Mouse (Mus musculus) forebrain, embryonic 11.5 days (tissue): ENCODE data around the gene Zfp53. TPM values are rescaled to one million over a fixed set of nuclear protein-coding genes. Genes with fewer than 3 reads are reported as not detected.

ENCODE experiments used
- ATAC-seq: fragments of 200-750 bp; cut with Nextera tagmentation; replicated peaks from 2 replicates; pipeline ENCODE4 v1.8.0; 2017; ENCODE audit warnings: moderate TSS enrichment; ENCODE audit not compliant: low FRiP score
- DNase-seq: peaks from one replicate; pipeline ENCODE4 v3.0.0-alpha.2; 2017; ENCODE audit warnings: low spot score
- H3K27ac ChIP-seq: fragments of 300-500 bp; sonication (generic); 2 replicates; pipeline ENCODE4 v1.5.1; 2014; ENCODE audit warnings: low read depth, low read length
- H3K27me3 ChIP-seq: fragments of 300-500 bp; sonication (generic); 2 replicates; pipeline ENCODE4 v1.6.1; 2014; ENCODE audit warnings: mild to moderate bottlenecking, low read length, mixed read lengths; ENCODE audit not compliant: control insufficient read depth, insufficient read depth
- H3K36me3 ChIP-seq: fragments of 300-500 bp; sonication (generic); 2 replicates; pipeline ENCODE4 v1.6.1; 2014; ENCODE audit warnings: mild to moderate bottlenecking, low read length, moderate library complexity, mixed read lengths; ENCODE audit not compliant: control insufficient read depth, insufficient read depth
- H3K4me1 ChIP-seq: fragments of 300-500 bp; sonication (generic); replicated peaks from 2 replicates; pipeline ENCODE4 v1.6.1; 2014; ENCODE audit warnings: low read length, mixed read lengths; ENCODE audit not compliant: control insufficient read depth, insufficient read depth
- H3K4me2 ChIP-seq: fragments of 300-500 bp; sonication (generic); 2 replicates; pipeline ENCODE4 v1.6.1; 2014; ENCODE audit warnings: low read depth, mild to moderate bottlenecking, low read length, moderate library complexity, mixed read lengths; ENCODE audit not compliant: severe bottlenecking
- H3K4me3 ChIP-seq: fragments of 300-500 bp; sonication (generic); 2 replicates; pipeline ENCODE4 v1.5.1; 2014; ENCODE audit warnings: low read depth, low read length
- H3K9ac ChIP-seq: fragments of 300-500 bp; sonication (generic); 2 replicates; pipeline ENCODE4 v1.6.1; 2014; ENCODE audit warnings: low read length
- H3K9me3 ChIP-seq: fragments of 300-500 bp; sonication (generic); 2 replicates; pipeline ENCODE4 v1.6.1; 2016; ENCODE audit warnings: low read length, mixed read lengths; ENCODE audit not compliant: control insufficient read depth
- WGBS: fragments of 180-500 bp; shearing (Covaris S2); extraction: QIAGEN DNeasy Blood & Tissue Kit; methylation state at CpG from one replicate; pipeline ENCODE4 v1.1.7; 2014; 5-methylcytosine and 5-hydroxymethylcytosine counted together
- polyA plus RNA-seq: library from polyadenylated mRNA; unstranded; fragments of >200 nt; fragmentation: Nextera tagmentation; extraction: Ambion mirVana; gene quantifications from 2 replicates; pipeline ENCODE4 v1.2.1, GENCODE M21; 2014

Zfp53 gene
- polyA plus RNA-seq, 1 experiment from 2014 or later: 9.6 TPM

DNA sequence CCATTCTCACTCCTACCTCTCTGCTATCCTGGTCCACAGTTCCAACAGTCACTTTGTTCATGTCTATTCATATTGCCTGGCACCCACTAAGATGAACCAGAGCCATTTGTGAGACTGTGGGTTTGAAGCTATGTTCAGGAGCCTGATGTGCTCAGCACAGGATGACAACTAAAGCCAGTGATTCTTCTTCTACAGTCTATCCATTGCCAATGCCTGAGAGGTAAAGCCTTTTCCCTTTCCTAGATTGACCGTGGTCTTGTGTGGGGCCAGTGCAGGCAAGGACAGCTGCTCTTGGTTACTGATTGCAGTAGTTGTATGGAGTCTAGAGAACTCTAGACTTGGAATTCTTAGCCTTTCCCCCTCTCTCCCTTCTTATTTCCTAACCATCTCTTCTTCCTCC, 45.2 kb downstream of the Zfp53 start:
- no peaks in the 10 kb centered on the region for H3K27me3 ChIP-seq
- no peaks in the 10 kb centered on the region for H3K36me3 ChIP-seq
- H3K4me1 ChIP-seq: peaks cover 7% of the 10 kb centered on the region; the same call in 1 of the 2 replicates
- WGBS: 90% methylated on average over 1 of the region's 1 CpGs
- H3K9ac ChIP-seq: no peak overlapping the region
- H3K9me3 ChIP-seq: no peaks in the 10 kb centered on the region
- DNase-seq: no peak
- no peak overlapping the region for H3K27ac ChIP-seq
- no peak for ATAC-seq
- H3K4me3 ChIP-seq: no peak overlapping the region
- H3K4me2 ChIP-seq: no peak overlapping the region

DNA sequence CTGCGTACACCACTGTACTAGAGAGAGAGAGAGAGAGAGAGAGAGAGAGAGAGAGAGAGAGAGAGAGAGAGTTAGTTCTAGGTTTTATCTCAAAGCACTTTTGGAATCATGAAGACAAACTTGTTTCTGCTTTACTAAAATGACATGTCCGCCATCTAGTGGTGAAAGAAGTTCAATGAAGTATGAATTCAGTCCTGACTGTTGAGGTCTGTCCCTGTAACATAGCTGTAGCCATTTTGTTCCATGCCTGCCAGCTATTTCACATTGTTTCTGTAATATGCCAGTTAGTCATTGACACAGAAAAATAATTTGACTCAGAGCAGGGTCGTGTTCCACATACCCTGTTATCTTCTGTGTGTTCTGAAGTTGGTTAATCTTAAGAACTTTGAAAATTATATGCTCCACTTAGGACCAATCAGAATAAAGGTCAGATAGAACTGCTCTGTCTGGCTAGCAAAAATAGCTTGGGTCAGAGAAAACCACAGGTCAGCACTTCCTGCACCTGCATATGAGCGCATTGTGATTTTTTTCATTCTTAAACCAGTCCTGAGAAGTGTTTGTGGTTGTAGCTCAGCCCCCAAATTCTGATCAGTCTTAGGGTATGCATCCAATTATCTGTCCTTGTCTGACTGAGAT, 45.8 kb downstream of the Zfp53 start:
- Histone ChIP-seq H3K36me3 (no peaks in the 10 kb centered on the region), H3K9me3 (no peaks in the 10 kb centered on the region), H3K27ac (no peak overlapping the region), H3K4me2 (no peak overlapping the region), H3K4me1 (peaks cover 7% of the 10 kb centered on the region; the same call in 1 of the 2 replicates), H3K9ac (no peak overlapping the region), H3K4me3 (no peak overlapping the region), H3K27me3 (no peaks in the 10 kb centered on the region)
- DNase-seq (no peak), ATAC-seq (peak; percentile 17)
- 22% methylated on average over 4 of the region's 4 CpGs for WGBS

DNA sequence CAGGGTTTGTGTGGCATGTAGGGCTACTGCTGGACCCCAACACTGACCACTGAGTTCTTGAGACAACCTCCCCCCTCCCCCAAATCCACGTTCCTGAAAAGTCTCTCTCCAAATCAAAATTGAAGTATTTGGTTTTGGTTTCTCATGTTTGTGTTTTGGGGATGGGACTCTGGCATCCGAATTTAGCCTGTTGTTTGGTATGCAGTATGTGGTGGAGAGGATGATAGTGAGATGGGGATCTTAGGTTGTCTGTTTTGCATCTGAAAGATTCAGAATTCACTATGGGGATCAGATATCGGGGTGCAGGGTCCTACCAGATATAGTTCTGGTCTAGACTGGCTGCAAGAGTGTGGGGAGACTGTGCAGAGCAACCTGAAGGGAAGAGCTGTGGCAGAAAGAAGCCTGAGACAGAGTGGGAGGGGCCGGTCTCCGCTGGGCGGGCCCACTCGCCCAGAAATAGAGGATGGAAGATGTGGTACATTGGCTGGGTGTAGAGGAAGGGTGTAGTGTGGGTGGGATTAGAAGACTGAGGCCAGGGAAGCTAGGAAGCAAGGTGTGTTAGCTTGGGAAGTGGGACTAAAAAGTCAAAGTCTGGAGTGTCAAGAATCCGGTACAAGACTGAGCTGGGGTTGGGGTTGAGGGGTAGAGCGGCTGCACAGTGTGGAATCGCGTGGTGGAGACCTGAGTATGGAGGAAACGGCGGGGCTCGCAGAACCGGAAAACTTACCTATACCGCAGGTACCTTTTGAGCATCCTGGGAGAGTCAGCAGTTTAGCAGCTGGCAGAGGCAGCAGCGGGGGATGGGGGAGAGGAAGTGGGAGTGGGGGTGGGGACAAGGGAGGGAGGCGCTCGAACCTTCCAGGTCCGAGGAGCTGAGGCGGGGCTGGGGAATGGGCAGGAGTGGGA, 46.6 kb downstream of the Zfp53 start, which contains the start of gene Zfp52:
Gene Zfp52, plus strand, starts transcription at position 444 of the 906 bp plus-strand sequence.
- peak; percentile 62 for ATAC-seq
- no peak within 1 kb of the TSS for H3K27ac ChIP-seq
- H3K36me3 ChIP-seq: no peaks in the 10 kb centered on the region
- H3K9me3 ChIP-seq: no peaks in the 10 kb centered on the region
- peak within 1 kb of the TSS; percentile 56 for H3K9ac ChIP-seq
- 3% methylated on average over 21 of the region's 21 CpGs for WGBS
- peak; percentile 66 for DNase-seq
- H3K27me3 ChIP-seq: no peaks in the 10 kb centered on the region
- peaks cover 7% of the 10 kb centered on the region; the same call in 1 of the 2 replicates for H3K4me1 ChIP-seq
- H3K4me3 ChIP-seq: peak within 1 kb of the TSS; percentile 41
- H3K4me2 ChIP-seq: peak within 1 kb of the TSS; percentile 65

DNA sequence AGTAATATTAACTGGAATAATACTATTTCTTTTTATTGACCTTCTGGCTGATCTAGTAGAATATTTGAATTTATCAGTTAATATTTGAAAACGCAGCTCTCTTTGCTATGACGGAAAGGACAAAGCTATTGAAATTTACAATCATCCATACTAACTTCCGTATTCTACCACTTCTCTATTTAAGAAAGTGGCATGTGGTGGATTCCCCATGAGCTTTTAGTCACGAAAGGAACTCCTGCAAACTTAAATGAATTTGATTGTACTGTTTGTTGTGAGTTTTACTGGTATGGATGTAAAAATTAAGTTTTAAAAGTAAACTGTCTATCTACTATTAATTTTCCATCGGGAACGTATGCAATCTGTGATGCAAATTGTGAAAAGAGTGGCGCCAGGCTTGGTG, 47.3 kb downstream of the Zfp53 start:
- H3K9ac ChIP-seq: peak overlapping the region; percentile 56
- 38% methylated on average over 7 of the region's 7 CpGs for WGBS

DNA sequence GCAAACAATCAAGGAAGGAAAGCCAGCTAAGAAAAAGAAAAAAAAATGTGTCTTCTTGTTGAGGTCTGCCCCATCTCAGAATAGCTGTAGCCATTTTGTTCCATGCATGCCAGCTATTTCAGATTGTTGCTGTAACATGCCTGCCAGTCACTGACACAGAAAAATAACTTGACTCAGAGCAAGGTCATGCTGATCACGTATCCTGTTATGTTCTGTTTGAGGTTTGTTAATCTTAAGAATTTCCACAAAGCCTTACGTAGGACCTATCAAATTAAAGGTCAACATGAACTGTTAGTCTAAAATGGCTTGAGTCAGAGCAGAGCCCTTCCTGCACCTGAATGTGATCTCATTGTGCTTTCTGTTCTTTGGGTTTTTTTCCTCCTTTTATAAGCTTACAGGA, 47.9 kb downstream of the Zfp53 start:
- peaks cover 7% of the 10 kb centered on the region; the same call in 1 of the 2 replicates for H3K4me1 ChIP-seq
- DNase-seq (no peak), ATAC-seq (no peak)
- no peaks in the 10 kb centered on the region for H3K36me3 ChIP-seq
- H3K9ac ChIP-seq: no peak overlapping the region
- H3K27ac ChIP-seq: no peak overlapping the region
- H3K27me3 ChIP-seq: no peaks in the 10 kb centered on the region
- H3K9me3 ChIP-seq: no peaks in the 10 kb centered on the region
- WGBS: 83% methylated on average over 2 of the region's 2 CpGs
- H3K4me2 ChIP-seq: no peak overlapping the region
- no peak overlapping the region for H3K4me3 ChIP-seq

More for the DNA sequence above, 47.3 kb downstream of the Zfp53 start:
- DNase-seq (no peak), ATAC-seq (no peak)
- H3K4me2 ChIP-seq: peak overlapping the region; percentile 65; the same call in 1 of the 2 replicates
- H3K9me3 ChIP-seq: no peaks in the 10 kb centered on the region
- H3K36me3 ChIP-seq: no peaks in the 10 kb centered on the region
- peak overlapping the region; percentile 41; the same call in 1 of the 2 replicates for H3K4me3 ChIP-seq
- H3K4me1 ChIP-seq: peaks cover 7% of the 10 kb centered on the region; the same call in 1 of the 2 replicates
- no peak overlapping the region for H3K27ac ChIP-seq
- no peaks in the 10 kb centered on the region for H3K27me3 ChIP-seq

DNA sequence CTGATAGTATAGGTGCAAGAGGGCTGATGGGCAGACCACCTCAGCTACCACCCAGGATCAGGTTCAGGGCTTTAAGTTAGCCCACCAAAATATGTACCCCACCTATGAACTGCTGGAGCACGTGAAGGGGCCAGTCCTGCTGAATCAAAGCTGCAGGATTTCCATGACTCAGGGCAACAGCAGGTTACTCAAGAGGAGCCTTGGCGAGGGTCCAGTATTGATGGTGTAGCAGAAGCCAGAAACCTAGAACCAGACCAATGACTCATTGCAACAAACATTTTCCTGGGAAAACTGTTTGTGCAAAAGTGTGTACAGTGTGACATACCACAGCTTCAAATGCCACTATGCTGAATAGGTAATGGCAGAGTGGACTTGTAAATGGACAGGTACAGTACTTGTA, 69.0 kb downstream of the Zfp53 start:
- Histone ChIP-seq H3K4me3 (no peak overlapping the region), H3K9me3 (no peaks in the 10 kb centered on the region), H3K4me1 (no peaks in the 10 kb centered on the region), H3K9ac (no peak overlapping the region), H3K27me3 (no peaks in the 10 kb centered on the region), H3K4me2 (no peak overlapping the region), H3K27ac (no peak overlapping the region), H3K36me3 (no peaks in the 10 kb centered on the region)
- ATAC-seq (no peak), DNase-seq (no peak)
- 93% methylated on average over 2 of the region's 2 CpGs for WGBS

Other genes starting within 250 kb of the Zfp53 start
- gene Vmn1r235, start 232.6 kb upstream of the Zfp53 start, polyA plus RNA-seq: not detected in 2 replicates
- not detected in 2 replicates for gene Vmn1r236, start 206.1 kb upstream of the Zfp53 start, polyA plus RNA-seq
- gene Vmn1r237, start 177.1 kb upstream of the Zfp53 start, polyA plus RNA-seq: not detected in 2 replicates
- 2.3 and 2.9 TPM in 2 replicates for gene Zfp677, start 105.2 kb upstream of the Zfp53 start, polyA plus RNA-seq
- 1.8 and 2.4 TPM in 2 replicates for gene Zfp54, start 65.8 kb upstream of the Zfp53 start, polyA plus RNA-seq
- 13.7 and 14.6 TPM in 2 replicates for gene Zfp51, start 38.6 kb upstream of the Zfp53 start, polyA plus RNA-seq
- 1.2 and 1.3 TPM in 2 replicates for gene Zfp52, start 46.5 kb downstream of the Zfp53 start, polyA plus RNA-seq
- 16.3 and 18.6 TPM in 2 replicates for gene Zfp948, start 78.0 kb downstream of the Zfp53 start, polyA plus RNA-seq
- gene Zfp983, start 161.6 kb downstream of the Zfp53 start, polyA plus RNA-seq: 5.4 and 7.2 TPM in 2 replicates
- gene Gm10226, start 202.9 kb downstream of the Zfp53 start, polyA plus RNA-seq: 8.1 and 12.5 TPM in 2 replicates
- gene Zfp760, start 218.7 kb downstream of the Zfp53 start, polyA plus RNA-seq: 22.7 and 25.1 TPM in 2 replicates
- gene Zfp229, start 241.8 kb downstream of the Zfp53 start, polyA plus RNA-seq: 8.3 and 8.7 TPM in 2 replicates